Mouse (Mus musculus) heart, postnatal 0 days (tissue): ENCODE results near the gene Catsper2.

Source experiments
- CTCF ChIP-seq: IDR thresholded peaks from 2 replicates; pipeline ENCODE4 v1.5.1; 2016; ENCODE audit warnings: antibody characterized with exemption, control low read depth, low read depth
- EP300 ChIP-seq: IDR thresholded peaks from 2 replicates; pipeline ENCODE4 v1.6.1; 2016; ENCODE audit warnings: antibody characterized with exemption, low read depth

DNA sequence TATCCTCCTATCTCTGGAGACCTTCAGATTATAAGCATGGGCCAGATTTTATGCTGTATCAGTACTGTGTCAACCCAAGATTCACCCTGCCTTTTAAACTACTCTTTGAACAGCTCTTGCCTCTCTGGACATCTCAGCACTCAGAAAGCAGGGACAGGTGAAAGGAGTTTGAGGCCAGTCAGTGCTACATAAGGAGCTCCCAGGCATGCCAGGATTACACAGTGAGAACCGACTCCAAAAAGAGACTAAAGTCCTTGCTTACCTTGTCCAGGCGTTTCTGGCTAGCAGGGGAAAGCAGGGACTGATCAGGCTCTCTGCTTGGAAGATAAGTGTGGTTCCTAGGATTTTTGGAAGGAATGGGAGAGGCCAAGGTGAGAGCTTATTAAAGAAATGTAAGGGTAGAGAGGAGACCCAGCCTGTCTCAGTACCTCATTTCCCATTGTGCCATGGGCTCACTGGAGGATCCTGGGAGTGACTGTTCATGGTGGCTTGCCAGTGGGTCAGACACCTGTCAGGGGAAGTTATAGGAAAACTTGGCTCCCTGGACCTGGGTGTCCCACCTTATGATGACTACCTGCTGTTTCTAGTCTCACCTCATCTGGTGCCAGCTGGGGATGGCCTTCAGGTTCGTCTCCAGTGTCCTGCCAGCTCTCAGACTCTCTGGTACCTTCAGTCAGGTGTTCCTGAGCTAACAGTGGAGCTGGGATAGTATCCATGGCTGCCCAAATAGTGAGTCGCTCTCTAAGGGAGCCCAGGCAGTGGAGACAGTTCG lies 27.4 kb upstream of the Catsper2 start:
- no peak for TF ChIP-seq CTCF
- TF ChIP-seq EP300, result no peak
